ENCODE assay signal across 25 mouse cellular contexts in genomic region chr8:92522519-92522918, GRCm38 (mm10).
DNase-seq lines count a peak whose midpoint lies in the region; ATAC-seq and TF ChIP-seq lines count a peak whose summit lies in the region.
"Had no signal": no experiment of that assay in that cellular context is flagged by ENCODE, and none has a peak within 500 bp of the region (broad histone marks: within the 10 kb centered on the region; RNA-seq: fewer than 3 reads in every experiment).

No protein-coding gene starts in this region.

- no peaks in the 10 kb centered on the region for H3K4me1 ChIP-seq in lung, embryonic 14.5 days (ENCODE audit: insufficient read depth)
- H3K4me1 ChIP-seq in lung, embryonic 16.5 days (replicated peaks; ENCODE audit: control insufficient read depth, insufficient read depth, low read length): no peaks in the 10 kb centered on the region
- H3K4me1 ChIP-seq in intestine, embryonic 16.5 days (ENCODE audit: control insufficient read depth, insufficient read depth, low read length): no peaks in the 10 kb centered on the region
- H3K4me1 ChIP-seq in forebrain, postnatal 0 days (ENCODE audit: insufficient read depth): no peaks in the 10 kb centered on the region
- H3K4me1 ChIP-seq: embryonic facial prominence, embryonic 12.5 days; forebrain, embryonic 13.5 days had no signal

- H3K9me3 ChIP-seq in lung, embryonic 14.5 days (ENCODE audit: low read depth, low read length): 0 out of 2 replicates have a peak, but pooled peaks cover 3% of the 10 kb centered on the region
- 0 out of 2 replicates have a peak, but pooled peaks cover 3% of the 10 kb centered on the region for H3K9me3 ChIP-seq in lung, embryonic 16.5 days (ENCODE audit: control insufficient read depth, low read length)
- H3K9me3 ChIP-seq in intestine, embryonic 16.5 days (ENCODE audit: control insufficient read depth, low read length): 0 out of 2 replicates have a peak, but pooled peaks cover 2% of the 10 kb centered on the region
- no peaks in the 10 kb centered on the region for H3K9me3 ChIP-seq in forebrain, postnatal 0 days (ENCODE audit: low read length)
- H3K9me3 ChIP-seq: forebrain, embryonic 13.5 days had no signal

- H3K27ac ChIP-seq in lung, embryonic 14.5 days (ENCODE audit: low read depth): no peak overlapping the region
- H3K27ac ChIP-seq in lung, embryonic 16.5 days (ENCODE audit: low read length): peak overlapping the region; percentile 84
- H3K27ac ChIP-seq in intestine, embryonic 16.5 days (ENCODE audit: low read length): no peak overlapping the region
- H3K27ac ChIP-seq in forebrain, postnatal 0 days (ENCODE audit: low read depth, low read length): no peak overlapping the region
- H3K27ac ChIP-seq: embryonic facial prominence, embryonic 10.5 days; embryonic facial prominence, embryonic 12.5 days; forebrain, embryonic 13.5 days had no signal

- peak; percentile 73 for ATAC-seq in lung, embryonic 14.5 days (ENCODE audit: insufficient read depth)
- ATAC-seq in lung, embryonic 16.5 days (ENCODE audit: low read depth): peak; percentile 89
- ATAC-seq in intestine, embryonic 16.5 days: no peak
- ATAC-seq in forebrain, postnatal 0 days: no peak
- ATAC-seq: activated CD4-positive, CD25-positive, alpha-beta regulatory T cell, adult 4 months; CD4-positive, CD25-positive, alpha-beta regulatory T cell, adult 4 months; forebrain, embryonic 13.5 days; Patski had no signal

- no peaks in the 10 kb centered on the region for H3K36me3 ChIP-seq in lung, embryonic 14.5 days (ENCODE audit: insufficient read depth)
- no peaks in the 10 kb centered on the region for H3K36me3 ChIP-seq in lung, embryonic 16.5 days (ENCODE audit: control insufficient read depth, insufficient read depth, low read length)
- H3K36me3 ChIP-seq in intestine, embryonic 16.5 days (ENCODE audit: control insufficient read depth, insufficient read depth, low read length): no peaks in the 10 kb centered on the region
- no peaks in the 10 kb centered on the region for H3K36me3 ChIP-seq in forebrain, postnatal 0 days (ENCODE audit: insufficient read depth)
- H3K36me3 ChIP-seq: embryonic facial prominence, embryonic 10.5 days; embryonic facial prominence, embryonic 12.5 days; G1E had no signal

- 56% methylated on average over 6 of the region's 6 CpGs for WGBS in lung, embryonic 14.5 days
- WGBS in lung, embryonic 16.5 days: 43% methylated on average over 6 of the region's 6 CpGs
- 80% methylated on average over 6 of the region's 6 CpGs for WGBS in intestine, embryonic 16.5 days
- WGBS in forebrain, postnatal 0 days: 67% methylated on average over 6 of the region's 6 CpGs

- H3K4me2 ChIP-seq in lung, embryonic 14.5 days: no peak overlapping the region
- H3K4me2 ChIP-seq in lung, embryonic 16.5 days (ENCODE audit: low read depth, low read length): no peak overlapping the region
- H3K4me2 ChIP-seq in intestine, embryonic 16.5 days (ENCODE audit: low read depth, low read length): no peak overlapping the region
- no peak overlapping the region for H3K4me2 ChIP-seq in forebrain, postnatal 0 days (ENCODE audit: low read depth)
- H3K4me2 ChIP-seq: embryonic facial prominence, embryonic 12.5 days; forebrain, embryonic 13.5 days had no signal

- no peak overlapping the region for H3K4me3 ChIP-seq in lung, embryonic 14.5 days (ENCODE audit: low read depth, low read length)
- no peak overlapping the region for H3K4me3 ChIP-seq in lung, embryonic 16.5 days (ENCODE audit: low read length)
- H3K4me3 ChIP-seq in intestine, embryonic 16.5 days (ENCODE audit: low read length): no peak overlapping the region
- no peak overlapping the region for H3K4me3 ChIP-seq in forebrain, postnatal 0 days (ENCODE audit: low read depth, low read length)
- H3K4me3 ChIP-seq: embryonic facial prominence, embryonic 10.5 days; embryonic facial prominence, embryonic 12.5 days; forebrain, embryonic 13.5 days had no signal

- peak; percentile 12 to 33 for DNase-seq in lung, adult 18-20 months
- DNase-seq in lung, postnatal 14 days: no peak
- DNase-seq in lung, embryonic 14.5 days: peak; percentile 50
- peak; percentile 5 for DNase-seq in lung, postnatal 25 days (ENCODE audit: low spot score)
- DNase-seq in heart, adult 8-10 months (ENCODE audit: low spot score): no peak
- DNase-seq in forebrain, postnatal 0 days: no peak
- DNase-seq: adrenal gland, adult 8-10 months; adrenal gland, postnatal 14 days; adrenal gland, postnatal 36 days; B cell, adult 2 months; cerebellum, adult 11-12 months; cerebellum, adult 2 months; cerebellum, adult 9-10 months; cerebellum, postnatal 10 days; cerebellum, postnatal 25 days had no signal

- no peak overlapping the region for H3K9ac ChIP-seq in lung, embryonic 14.5 days
- H3K9ac ChIP-seq in lung, embryonic 16.5 days (ENCODE audit: low read length): no peak overlapping the region
- no peak overlapping the region for H3K9ac ChIP-seq in intestine, embryonic 16.5 days (ENCODE audit: low read depth, low read length)
- no peak overlapping the region for H3K9ac ChIP-seq in forebrain, postnatal 0 days
- H3K9ac ChIP-seq: embryonic facial prominence, embryonic 12.5 days; forebrain, embryonic 13.5 days had no signal

- TF ChIP-seq CTCF in lung, embryonic 14.5 days (IDR thresholded peaks at IDR 0.05; ENCODE audit: low read depth): no peak
- no peak for TF ChIP-seq CTCF in forebrain, postnatal 0 days (IDR thresholded peaks at IDR 0.05; ENCODE audit: low read depth)

- no peaks in the 10 kb centered on the region for H3K27me3 ChIP-seq in lung, embryonic 14.5 days (ENCODE audit: insufficient read depth, low read length)
- no peaks in the 10 kb centered on the region for H3K27me3 ChIP-seq in lung, embryonic 16.5 days (ENCODE audit: control insufficient read depth, insufficient read depth, low read depth, low read length)
- H3K27me3 ChIP-seq in intestine, embryonic 16.5 days (replicated peaks; ENCODE audit: control insufficient read depth, insufficient read depth, low read length): no peaks in the 10 kb centered on the region
- H3K27me3 ChIP-seq in forebrain, postnatal 0 days (ENCODE audit: insufficient read depth, low read length): no peaks in the 10 kb centered on the region
- H3K27me3 ChIP-seq: CH12.LX; embryonic facial prominence, embryonic 12.5 days; forebrain, embryonic 13.5 days had no signal

Comparison
In these comparisons a context has a peak if more than half of its experiments do, and no peak if none do; other contexts are left out.
1. DNase-seq: peak in lung, adult 18-20 months (2 of 2), lung, embryonic 14.5 days (single experiment) and lung, postnatal 25 days (single experiment); none in lung, postnatal 14 days (single experiment), heart, adult 8-10 months (single experiment) and forebrain, postnatal 0 days (single experiment).
2. ATAC-seq: peak in lung, embryonic 14.5 days (single experiment) and lung, embryonic 16.5 days (single experiment); none in intestine, embryonic 16.5 days (single experiment) and forebrain, postnatal 0 days (single experiment).